Mouse (Mus musculus) lung, embryonic 15.5 days (tissue): ENCODE data around the gene D430042O09Rik. TPM values are rescaled to one million over a fixed set of nuclear protein-coding genes. Genes with fewer than 3 reads are reported as not detected.
"Not testable (repeated sequence)": the region's sequence is repeated elsewhere in the genome, so short reads cannot be mapped to it uniquely, and the experiment has no call there.

Experiments
- ATAC-seq: fragments of 200-750 bp; cut with Nextera tagmentation; 2 replicates; pipeline ENCODE4 v1.8.0; 2017; ENCODE audit warnings: moderate number of reproducible peaks, borderline replicate concordance; ENCODE audit not compliant: low FRiP score, low TSS enrichment; ENCODE audit errors: extremely low read depth
- H3K27ac ChIP-seq: fragments of 300-500 bp; sonication (generic); 2 replicates; pipeline ENCODE4 v1.5.1; 2015; ENCODE audit warnings: moderate library complexity, mild to moderate bottlenecking, inconsistent platforms
- H3K27me3 ChIP-seq: fragments of 300-500 bp; sonication (generic); 2 replicates; pipeline ENCODE4 v1.6.1; 2015; ENCODE audit warnings: inconsistent platforms
- H3K36me3 ChIP-seq: fragments of 300-500 bp; sonication (generic); 2 replicates; pipeline ENCODE4 v1.6.1; 2015; ENCODE audit warnings: inconsistent platforms
- H3K4me1 ChIP-seq: fragments of 300-500 bp; sonication (generic); 2 replicates; pipeline ENCODE4 v1.6.1; 2015; ENCODE audit warnings: inconsistent platforms
- H3K4me2 ChIP-seq: fragments of 300-500 bp; sonication (generic); 2 replicates; pipeline ENCODE4 v1.6.1; 2015; ENCODE audit warnings: inconsistent platforms, mild to moderate bottlenecking, moderate library complexity
- H3K4me3 ChIP-seq: fragments of 300-500 bp; sonication (generic); 2 replicates; pipeline ENCODE4 v1.5.1; 2015; ENCODE audit warnings: mild to moderate bottlenecking, inconsistent platforms
- H3K9ac ChIP-seq: fragments of 300-500 bp; sonication (generic); 2 replicates; pipeline ENCODE4 v1.6.1; 2015; ENCODE audit warnings: inconsistent platforms
- H3K9me3 ChIP-seq: fragments of 300-500 bp; sonication (generic); 2 replicates; pipeline ENCODE4 v1.6.1; 2016; ENCODE audit warnings: inconsistent platforms
- WGBS: fragments of 180-500 bp; shearing (Covaris S2); methylation state at CpG from one replicate; pipeline ENCODE4 v1.1.7; 2015; 5-methylcytosine and 5-hydroxymethylcytosine counted together
- polyA plus RNA-seq: library from polyadenylated mRNA; unstranded; fragments of >200 nt; fragmentation: Nextera tagmentation; extraction: Ambion mirVana; gene quantifications from 2 replicates; pipeline ENCODE4 v1.2.1, GENCODE M21; 2015

D430042O09Rik gene
- polyA plus RNA-seq, 1 experiment from 2014 or later = 8.0 TPM

GRCm38 (mm10) chr7:125713542-125714055 lies 5.9 kb downstream of the D430042O09Rik start:
- not testable (repeated sequence) for H3K36me3 ChIP-seq, H3K4me2 ChIP-seq, H3K27ac ChIP-seq, H3K4me3 ChIP-seq, ATAC-seq, H3K9ac ChIP-seq, H3K9me3 ChIP-seq, H3K27me3 ChIP-seq
- 86% methylated on average over 7 of the region's 7 CpGs for WGBS
- H3K4me1 ChIP-seq = peaks cover 15% of the 10 kb centered on the region

- Histone ChIP-seq H3K4me1 (peaks cover 10% of the 10 kb centered on the region; the same call in 1 of the 2 replicates), H3K9me3 (no peaks in the 10 kb centered on the region), H3K27ac (no peak overlapping the region), H3K9ac (no peak overlapping the region), H3K27me3 (no peaks in the 10 kb centered on the region), H3K4me3 (no peak overlapping the region), H3K4me2 (no peak overlapping the region), H3K36me3 (no peaks in the 10 kb centered on the region)
- WGBS = 83% methylated on average over 3 of the region's 3 CpGs
- ATAC-seq = no peak
These were observed 7.1 kb downstream of the D430042O09Rik start for GRCm38 (mm10) chr7:125714803-125715202.

GRCm38 (mm10) chr7:125716724-125717123 lies 9.0 kb downstream of the D430042O09Rik start:
- 50% methylated on average over 2 of the region's 2 CpGs for WGBS
- Histone ChIP-seq H3K9ac (no peak overlapping the region), H3K4me1 (peaks cover 28% of the 10 kb centered on the region), H3K27ac (no peak overlapping the region), H3K4me3 (no peak overlapping the region), H3K36me3 (no peaks in the 10 kb centered on the region), H3K4me2 (no peak overlapping the region), H3K9me3 (no peaks in the 10 kb centered on the region), H3K27me3 (no peaks in the 10 kb centered on the region)
- no peak for ATAC-seq

- no peak overlapping the region for H3K4me3 ChIP-seq
- ATAC-seq = no peak
- H3K36me3 ChIP-seq = no peaks in the 10 kb centered on the region
- no peak overlapping the region for H3K9ac ChIP-seq
- no peak overlapping the region for H3K27ac ChIP-seq
- H3K27me3 ChIP-seq = no peaks in the 10 kb centered on the region
- no peak overlapping the region for H3K4me2 ChIP-seq
- peaks cover 28% of the 10 kb centered on the region for H3K4me1 ChIP-seq
- no peaks in the 10 kb centered on the region for H3K9me3 ChIP-seq
These were observed 9.9 kb downstream of the D430042O09Rik start for GRCm38 (mm10) chr7:125717612-125718011.

- no peaks in the 10 kb centered on the region for H3K9me3 ChIP-seq
- no peak for ATAC-seq
- H3K4me3 ChIP-seq = no peak overlapping the region
- WGBS = 54% methylated on average over 5 of the region's 5 CpGs
- no peaks in the 10 kb centered on the region for H3K36me3 ChIP-seq
- H3K4me1 ChIP-seq = peaks cover 28% of the 10 kb centered on the region
- H3K9ac ChIP-seq = no peak overlapping the region
- no peaks in the 10 kb centered on the region for H3K27me3 ChIP-seq
- no peak overlapping the region for H3K4me2 ChIP-seq
- H3K27ac ChIP-seq = 0 out of 2 replicates have a peak overlapping the region, but pooled peaks have one; percentile 33
These were observed 12.7 kb downstream of the D430042O09Rik start for GRCm38 (mm10) chr7:125720370-125720769.

- 0 out of 2 replicates have a peak, but pooled peaks have one; percentile 12 for ATAC-seq
- 54% methylated on average over 4 of the region's 4 CpGs for WGBS
These were observed 13.3 kb downstream of the D430042O09Rik start for GRCm38 (mm10) chr7:125721033-125721432.

GRCm38 (mm10) chr7:125722127-125722526 lies 14.4 kb downstream of the D430042O09Rik start:
- peaks cover 18% of the 10 kb centered on the region for H3K4me1 ChIP-seq

More at GRCm38 (mm10) chr7:125721033-125721432, 13.3 kb downstream of the D430042O09Rik start:
- H3K9me3 ChIP-seq = no peaks in the 10 kb centered on the region
- no peak overlapping the region for H3K4me3 ChIP-seq
- H3K4me1 ChIP-seq = peaks cover 28% of the 10 kb centered on the region
- H3K27ac ChIP-seq = 0 out of 2 replicates have a peak overlapping the region, but pooled peaks have one; percentile 33
- H3K9ac ChIP-seq = no peak overlapping the region
- no peaks in the 10 kb centered on the region for H3K27me3 ChIP-seq
- H3K36me3 ChIP-seq = no peaks in the 10 kb centered on the region
- H3K4me2 ChIP-seq = no peak overlapping the region

GRCm38 (mm10) chr7:125723189-125723972 lies 15.7 kb downstream of the D430042O09Rik start:
- no peak overlapping the region for H3K4me2 ChIP-seq
- H3K27me3 ChIP-seq = no peaks in the 10 kb centered on the region
- 58% methylated on average over 5 of the region's 5 CpGs for WGBS

More at GRCm38 (mm10) chr7:125722127-125722526, 14.4 kb downstream of the D430042O09Rik start:
- H3K9ac ChIP-seq = no peak overlapping the region
- no peaks in the 10 kb centered on the region for H3K36me3 ChIP-seq
- H3K27ac ChIP-seq = no peak overlapping the region
- no peaks in the 10 kb centered on the region for H3K9me3 ChIP-seq
- no peak overlapping the region for H3K4me2 ChIP-seq
- H3K4me3 ChIP-seq = no peak overlapping the region
- ATAC-seq = no peak
- H3K27me3 ChIP-seq = no peaks in the 10 kb centered on the region

GRCm38 (mm10) chr7:125731679-125732078 lies 24.0 kb downstream of the D430042O09Rik start:
- ATAC-seq = no peak
- Histone ChIP-seq H3K27me3 (no peaks in the 10 kb centered on the region), H3K4me3 (no peak overlapping the region), H3K9me3 (no peaks in the 10 kb centered on the region), H3K4me1 (no peaks in the 10 kb centered on the region), H3K4me2 (no peak overlapping the region), H3K27ac (no peak overlapping the region), H3K9ac (no peak overlapping the region), H3K36me3 (no peaks in the 10 kb centered on the region)

More at GRCm38 (mm10) chr7:125723189-125723972, 15.7 kb downstream of the D430042O09Rik start:
- H3K4me3 ChIP-seq = no peak overlapping the region
- no peak overlapping the region for H3K27ac ChIP-seq
- H3K9me3 ChIP-seq = no peaks in the 10 kb centered on the region
- H3K9ac ChIP-seq = no peak overlapping the region
- no peaks in the 10 kb centered on the region for H3K36me3 ChIP-seq
- H3K4me1 ChIP-seq = peaks cover 18% of the 10 kb centered on the region
- no peak for ATAC-seq

- WGBS = 81% methylated on average over 4 of the region's 4 CpGs
- ATAC-seq = no peak
- H3K27ac ChIP-seq = no peak overlapping the region
These were observed 26.1 kb downstream of the D430042O09Rik start for GRCm38 (mm10) chr7:125733791-125734190.

GRCm38 (mm10) chr7:125736366-125737015 lies 28.8 kb downstream of the D430042O09Rik start:
- no peak overlapping the region for H3K9ac ChIP-seq
- H3K4me2 ChIP-seq = no peak overlapping the region
- no peak for ATAC-seq
- no peaks in the 10 kb centered on the region for H3K27me3 ChIP-seq
- H3K27ac ChIP-seq = no peak overlapping the region
- H3K4me1 ChIP-seq = no peaks in the 10 kb centered on the region
- WGBS = 85% methylated on average over 4 of the region's 4 CpGs
- H3K36me3 ChIP-seq = no peaks in the 10 kb centered on the region
- H3K4me3 ChIP-seq = no peak overlapping the region
- H3K9me3 ChIP-seq = no peaks in the 10 kb centered on the region

More at GRCm38 (mm10) chr7:125733791-125734190, 26.1 kb downstream of the D430042O09Rik start:
- no peaks in the 10 kb centered on the region for H3K9me3 ChIP-seq
- H3K9ac ChIP-seq = no peak overlapping the region
- H3K4me1 ChIP-seq = no peaks in the 10 kb centered on the region
- no peaks in the 10 kb centered on the region for H3K27me3 ChIP-seq
- no peak overlapping the region for H3K4me2 ChIP-seq
- H3K36me3 ChIP-seq = no peaks in the 10 kb centered on the region
- no peak overlapping the region for H3K4me3 ChIP-seq

- WGBS = 51% methylated on average over 2 of the region's 2 CpGs
- Histone ChIP-seq H3K9ac (no peak overlapping the region), H3K9me3 (no peaks in the 10 kb centered on the region), H3K4me1 (no peaks in the 10 kb centered on the region), H3K4me3 (no peak overlapping the region), H3K36me3 (no peaks in the 10 kb centered on the region), H3K27ac (0 out of 2 replicates have a peak overlapping the region, but pooled peaks have one; percentile 20), H3K27me3 (no peaks in the 10 kb centered on the region), H3K4me2 (no peak overlapping the region)
- ATAC-seq = no peak
These were observed 32.8 kb downstream of the D430042O09Rik start for GRCm38 (mm10) chr7:125740521-125740920.
